ENCODE assay signal across 15 mouse cellular contexts in the genomic region with DNA sequence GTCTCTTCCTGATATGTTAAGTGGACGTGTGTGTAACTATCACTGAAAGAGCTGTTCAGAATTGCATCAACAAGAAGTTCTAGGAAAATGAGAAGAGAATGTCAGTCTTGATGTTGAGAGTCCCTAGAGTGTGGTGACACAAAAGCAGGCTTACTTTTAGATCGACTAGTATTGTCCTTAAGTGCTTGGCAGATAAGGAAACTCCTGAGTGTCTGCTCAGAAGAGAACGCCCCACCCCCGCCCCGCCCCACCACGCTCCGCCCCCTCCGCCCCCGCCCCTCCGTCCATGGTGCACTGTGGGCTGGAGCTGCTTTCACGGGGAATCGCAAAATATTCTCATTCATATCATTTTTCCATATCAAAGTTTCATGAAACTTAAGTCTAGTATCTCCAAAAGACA.
"Had no signal": no experiment of that assay in that cellular context is flagged by ENCODE, and none has a peak within 500 bp of the region (broad histone marks: within the 10 kb centered on the region; RNA-seq: fewer than 3 reads in every experiment).

No protein-coding gene starts in this region.

- H3K4me2 ChIP-seq: limb, embryonic 15.5 days; liver, embryonic 15.5 days; lung, embryonic 14.5 days; neural tube, embryonic 15.5 days had no signal

- H3K27me3 ChIP-seq: limb, embryonic 15.5 days; liver, embryonic 15.5 days; neural tube, embryonic 15.5 days had no signal

- H3K36me3 ChIP-seq: limb, embryonic 15.5 days; liver, embryonic 15.5 days; midbrain, embryonic 10.5 days; neural tube, embryonic 15.5 days had no signal

- DNase-seq: kidney, postnatal 10 days; kidney, postnatal 4 days; left cerebral cortex, postnatal 4 days; lung, embryonic 14.5 days; lung, postnatal 10 days; midbrain, embryonic 14.5 days; right cerebral cortex, adult 18-20 months; right cerebral cortex, postnatal 25 days; thymus, postnatal 36 days had no signal

- H3K9me3 ChIP-seq: limb, embryonic 15.5 days; liver, embryonic 15.5 days; neural tube, embryonic 15.5 days had no signal

- H3K27ac ChIP-seq: limb, embryonic 15.5 days; liver, embryonic 15.5 days; macrophage; midbrain, embryonic 10.5 days; neural tube, embryonic 15.5 days had no signal

- H3K4me3 ChIP-seq: limb, embryonic 15.5 days; liver, embryonic 15.5 days; midbrain, embryonic 10.5 days; myocyte; neural tube, embryonic 15.5 days had no signal

- H3K4me1 ChIP-seq: liver, embryonic 15.5 days had no signal

- H3K9ac ChIP-seq: limb, embryonic 15.5 days; liver, embryonic 15.5 days; lung, embryonic 14.5 days; neural tube, embryonic 15.5 days had no signal
